In the genomic region with DNA sequence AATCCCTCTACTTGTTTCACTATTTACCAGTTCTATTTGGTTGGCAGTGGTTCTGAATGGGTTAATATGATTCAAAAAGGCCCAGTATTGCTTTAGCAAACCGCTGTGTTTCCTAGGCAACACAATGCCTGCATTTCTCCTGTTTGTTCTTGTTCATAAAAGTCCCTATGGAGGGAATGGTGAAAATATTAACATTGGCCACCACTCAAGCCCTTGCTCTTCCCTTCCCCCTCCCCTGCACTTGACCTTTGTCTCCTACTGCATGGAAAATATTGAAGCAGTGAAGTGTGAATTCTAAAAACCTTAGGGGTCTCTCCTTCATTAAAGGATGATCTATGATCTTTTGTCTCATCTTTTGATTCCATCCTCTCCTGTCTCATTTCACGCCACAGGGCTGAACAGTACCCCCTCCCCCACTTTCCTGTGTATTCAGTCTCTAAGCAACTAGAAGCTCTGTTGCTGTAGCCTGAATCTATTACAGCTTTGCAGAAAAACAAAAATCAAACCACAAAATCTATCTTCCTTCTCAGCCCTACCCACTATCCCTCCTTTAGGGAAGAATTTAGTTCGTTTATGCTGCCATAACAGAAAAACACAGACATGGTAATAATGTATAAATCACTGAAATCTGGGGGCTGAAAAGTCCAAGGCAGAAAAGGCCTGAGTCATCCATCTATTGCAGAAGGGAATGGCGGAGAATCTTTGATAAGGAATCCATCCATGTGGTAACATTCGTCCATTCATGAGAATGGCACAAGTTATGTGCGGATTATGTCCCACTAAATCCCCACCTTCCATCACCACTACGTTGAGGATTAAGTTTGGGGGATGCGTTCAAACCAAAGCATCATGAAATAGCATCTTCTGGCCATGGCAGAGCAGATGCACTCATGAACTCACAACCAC, we compare ENCODE assay signal across 10 mouse cellular contexts. TPM values are rescaled to one million over a fixed set of nuclear protein-coding genes. Genes with fewer than 3 reads are reported as not detected.
DNase-seq lines count a peak whose midpoint lies in the region; ATAC-seq and TF ChIP-seq lines count a peak whose summit lies in the region.
"Had no signal": no experiment of that assay in that cellular context is flagged by ENCODE, and none has a peak within 500 bp of the region (broad histone marks: within the 10 kb centered on the region; RNA-seq: fewer than 3 reads in every experiment).

No protein-coding gene starts in this region.

- no peaks in the 10 kb centered on the region for H3K9me3 ChIP-seq in forebrain, embryonic 15.5 days
- H3K9me3 ChIP-seq in midbrain, embryonic 11.5 days (ENCODE audit: control insufficient read depth, low read length): no peaks in the 10 kb centered on the region

- no peak for TF ChIP-seq CTCF in kidney, adult 2 months (conservative IDR thresholded peaks at IDR 0.05; ENCODE audit: insufficient read depth, insufficient read length, low read depth, low read length)

- no peak overlapping the region for H3K4me3 ChIP-seq in kidney, adult 2 months (ENCODE audit: insufficient read depth, low read depth, low read length)
- H3K4me3 ChIP-seq in forebrain, embryonic 15.5 days: no peak overlapping the region
- H3K4me3 ChIP-seq in midbrain, embryonic 11.5 days (ENCODE audit: low read depth, low read length): no peak overlapping the region

- 76% methylated on average over 8 of the region's 8 CpGs for WGBS in kidney, adult 2 months
- 57% methylated on average over 8 of the region's 8 CpGs for WGBS in forebrain, embryonic 15.5 days
- WGBS in midbrain, embryonic 11.5 days: 68% methylated on average over 8 of the region's 8 CpGs

- no peak overlapping the region for H3K4me2 ChIP-seq in forebrain, embryonic 15.5 days (replicated peaks)
- H3K4me2 ChIP-seq in midbrain, embryonic 11.5 days: no peak overlapping the region

- ATAC-seq in forebrain, embryonic 15.5 days (replicated peaks): peak; percentile 89
- ATAC-seq in midbrain, embryonic 11.5 days (ENCODE audit: low FRiP score): peak; percentile 83

- no peak for TF ChIP-seq POLR2A in kidney, adult 2 months (IDR thresholded peaks at IDR 0.05; ENCODE audit: low read depth, low read length)

- no peak overlapping the region for H3K27ac ChIP-seq in kidney, adult 2 months (ENCODE audit: insufficient read depth, low read depth, low read length)
- H3K27ac ChIP-seq in forebrain, embryonic 15.5 days (replicated peaks): peak overlapping the region; percentile 51
- H3K27ac ChIP-seq in midbrain, embryonic 11.5 days (ENCODE audit: low read depth, low read length): no peak overlapping the region
- H3K27ac ChIP-seq: macrophage had no signal

- no peak overlapping the region for H3K9ac ChIP-seq in forebrain, embryonic 15.5 days (replicated peaks)
- H3K9ac ChIP-seq in midbrain, embryonic 11.5 days (ENCODE audit: low read length): no peak overlapping the region

- DNase-seq in kidney, postnatal 14 days: peak; percentile 7
- DNase-seq in kidney, adult 2 months: no peak
- DNase-seq in T-cell, adult 2 months (ENCODE audit: low spot score): peak; percentile 10
- DNase-seq in midbrain, embryonic 11.5 days (ENCODE audit: low spot score, missing footprints): no peak
- DNase-seq in thymus, postnatal 4 days: no peak
- no peak for DNase-seq in spleen, postnatal 10 days (ENCODE audit: low spot score in 2 of 2)
- no peak for DNase-seq in B cell, adult 2 months
- DNase-seq: spleen, adult 18-20 months had no signal

- no peaks in the 10 kb centered on the region for H3K36me3 ChIP-seq in kidney, adult 2 months (ENCODE audit: control insufficient read depth, insufficient read depth, low read length)
- no peaks in the 10 kb centered on the region for H3K36me3 ChIP-seq in forebrain, embryonic 15.5 days
- no peaks in the 10 kb centered on the region for H3K36me3 ChIP-seq in midbrain, embryonic 11.5 days (ENCODE audit: control insufficient read depth, insufficient read depth, low read length)

- H3K4me1 ChIP-seq in kidney, adult 2 months (ENCODE audit: control insufficient read depth, insufficient read depth, low read length): no peaks in the 10 kb centered on the region
- no peaks in the 10 kb centered on the region; the same call in 1 of the 2 replicates for H3K4me1 ChIP-seq in forebrain, embryonic 15.5 days
- H3K4me1 ChIP-seq in midbrain, embryonic 11.5 days (ENCODE audit: control insufficient read depth, insufficient read depth, low read length): no peaks in the 10 kb centered on the region

- no peaks in the 10 kb centered on the region for H3K27me3 ChIP-seq in kidney, adult 2 months (replicated peaks; ENCODE audit: control insufficient read depth, insufficient read depth, low read length)
- H3K27me3 ChIP-seq in forebrain, embryonic 15.5 days: no peaks in the 10 kb centered on the region
- no peaks in the 10 kb centered on the region for H3K27me3 ChIP-seq in midbrain, embryonic 11.5 days (ENCODE audit: control insufficient read depth, insufficient read depth, low read length)

RNA-seq across cellular contexts. Expression of a gene that starts 10.4 kb away (rescaled TPM):
- 127 and 166 TPM in 2 replicates for polyA plus RNA-seq in kidney, adult 2 months (2012; rRNA removed)
- polyA plus RNA-seq in forebrain, embryonic 15.5 days (2015; fragmentation: Nextera tagmentation; extraction: Ambion mirVana): 475 and 528 TPM in 2 replicates
- polyA plus RNA-seq in midbrain, embryonic 11.5 days (2014; fragmentation: Nextera tagmentation; extraction: Ambion mirVana): 443 and 490 TPM in 2 replicates

RNA-seq across cellular contexts. Expression of a gene that starts 57.6 kb away (rescaled TPM):
- 0.56 and 0.64 TPM in 2 replicates for polyA plus RNA-seq in kidney, adult 2 months (2012; rRNA removed)
- polyA plus RNA-seq in forebrain, embryonic 15.5 days (2015; fragmentation: Nextera tagmentation; extraction: Ambion mirVana): 3.7 and 3.9 TPM in 2 replicates
- polyA plus RNA-seq in midbrain, embryonic 11.5 days (2014; fragmentation: Nextera tagmentation; extraction: Ambion mirVana): 4.3 and 5.1 TPM in 2 replicates

Comparison
In these comparisons a context has a peak if more than half of its experiments do, and no peak if none do; other contexts are left out.
1. DNase-seq: peak in kidney, postnatal 14 days (single experiment) and T-cell, adult 2 months (single experiment); none in kidney, adult 2 months (single experiment), midbrain, embryonic 11.5 days (single experiment), thymus, postnatal 4 days (single experiment), spleen, postnatal 10 days (0 of 2) and B cell, adult 2 months (0 of 2).